Mouse (Mus musculus) stomach, embryonic 16.5 days (tissue): ENCODE measurements around the gene Plac9a. TPM values are rescaled to one million over a fixed set of nuclear protein-coding genes. Genes with fewer than 3 reads are reported as not detected.
A peak's percentile ranks its signal among the peaks of the same experiment; 100 is the strongest.

Experiments used
- ATAC-seq: fragments of 200-750 bp; cut with Nextera tagmentation; 2 replicates; pipeline ENCODE4 v1.8.0; 2017; ENCODE audit warnings: moderate number of reproducible peaks, moderate TSS enrichment; ENCODE audit not compliant: insufficient read depth, low FRiP score
- H3K27ac ChIP-seq: fragments of 300-500 bp; sonication (generic); 2 replicates; pipeline ENCODE4 v1.5.1; 2014; ENCODE audit warnings: low read length
- H3K27me3 ChIP-seq: fragments of 300-500 bp; sonication (generic); 2 replicates; pipeline ENCODE4 v1.6.1; 2014; ENCODE audit warnings: low read length, control low read depth, mixed read lengths; ENCODE audit not compliant: control insufficient read depth, insufficient read depth
- H3K36me3 ChIP-seq: fragments of 300-500 bp; sonication (generic); 2 replicates; pipeline ENCODE4 v1.6.1; 2014; ENCODE audit warnings: low read length; ENCODE audit not compliant: control insufficient read depth, insufficient read depth
- H3K4me1 ChIP-seq: fragments of 300-500 bp; sonication (generic); 2 replicates; pipeline ENCODE4 v1.6.1; 2014; ENCODE audit warnings: low read length, control low read depth, mixed read lengths; ENCODE audit not compliant: control insufficient read depth, insufficient read depth
- H3K4me2 ChIP-seq: fragments of 300-500 bp; sonication (generic); 2 replicates; pipeline ENCODE4 v1.6.1; 2014; ENCODE audit warnings: low read depth, low read length, mixed read lengths
- H3K4me3 ChIP-seq: fragments of 300-500 bp; sonication (generic); replicated peaks from 2 replicates; pipeline ENCODE4 v1.5.1; 2014; ENCODE audit warnings: mild to moderate bottlenecking, low read length
- H3K9ac ChIP-seq: fragments of 300-500 bp; sonication (generic); 2 replicates; pipeline ENCODE4 v1.6.1; 2014; ENCODE audit warnings: low read length
- H3K9me3 ChIP-seq: fragments of 300-500 bp; sonication (generic); replicated peaks from 2 replicates; pipeline ENCODE4 v1.6.1; 2016; ENCODE audit warnings: low read length, control low read depth; ENCODE audit not compliant: control insufficient read depth
- WGBS: fragments of 180-500 bp; shearing (Covaris S2); extraction: QIAGEN DNeasy Blood & Tissue Kit; methylation state at CpG from one replicate; pipeline ENCODE4 v1.1.7; 2014; 5-methylcytosine and 5-hydroxymethylcytosine counted together
- polyA plus RNA-seq: library from polyadenylated mRNA; unstranded; fragments of >200 nt; fragmentation: Nextera tagmentation; extraction: Ambion mirVana; gene quantifications from 2 replicates; pipeline ENCODE4 v1.2.1, GENCODE M21; 2015

The Plac9a gene
- polyA plus RNA-seq, 1 experiment from 2014 or later: not detected

DNA sequence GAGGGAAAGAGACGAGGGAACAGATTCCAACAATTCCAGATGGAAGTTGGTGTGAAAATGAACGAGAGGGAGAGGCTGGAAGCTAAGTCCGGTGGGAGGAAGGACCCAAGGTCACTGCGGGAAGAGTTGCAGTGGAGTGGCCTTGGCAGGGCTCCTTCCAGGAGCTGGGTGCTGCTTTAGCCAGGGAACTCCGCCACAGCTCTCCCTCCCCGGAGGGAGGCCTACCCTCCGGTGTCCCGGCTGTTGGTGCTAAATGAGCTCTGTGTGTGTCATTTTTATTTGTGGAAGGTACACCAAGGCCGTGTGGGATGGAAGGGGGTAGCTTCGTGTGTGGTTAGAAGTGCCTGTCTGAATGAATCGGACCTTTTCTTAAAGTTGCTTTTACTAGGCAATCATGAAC lies 36.1 kb downstream of the Plac9a start:
- Histone ChIP-seq H3K36me3 (no peaks in the 10 kb centered on the region), H3K4me1 (peaks cover 4% of the 10 kb centered on the region; the same call in 1 of the 2 replicates), H3K27ac (no peak overlapping the region; the same call in 1 of the 2 replicates), H3K4me3 (no peak overlapping the region), H3K9me3 (no peaks in the 10 kb centered on the region), H3K4me2 (no peak overlapping the region), H3K9ac (no peak overlapping the region), H3K27me3 (no peaks in the 10 kb centered on the region)
- ATAC-seq: no peak
- WGBS: 65% methylated on average over 11 of the region's 11 CpGs

DNA sequence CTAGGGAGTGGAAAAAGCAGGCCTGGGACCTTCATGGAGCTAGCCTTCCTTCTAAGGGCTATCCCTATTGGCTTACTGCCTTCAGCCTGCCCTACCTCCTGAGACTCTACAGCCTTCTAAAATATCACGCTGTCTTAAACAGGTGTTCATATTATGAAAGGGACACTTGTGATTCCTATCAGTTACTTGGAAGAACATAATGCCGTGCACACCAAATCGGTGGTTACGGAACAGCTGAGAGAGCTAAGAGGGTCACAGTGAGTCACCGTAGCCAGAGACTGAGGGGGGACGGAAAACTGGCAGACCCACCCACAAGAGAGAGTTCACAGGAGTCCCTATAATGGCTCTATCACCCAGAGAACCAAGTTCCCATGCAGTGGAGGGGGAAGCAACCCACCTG lies 36.5 kb downstream of the Plac9a start:
- Histone ChIP-seq H3K4me1 (peaks cover 4% of the 10 kb centered on the region; the same call in 1 of the 2 replicates), H3K27me3 (no peaks in the 10 kb centered on the region), H3K4me3 (no peak overlapping the region), H3K27ac (no peak overlapping the region), H3K36me3 (no peaks in the 10 kb centered on the region), H3K9me3 (no peaks in the 10 kb centered on the region), H3K9ac (no peak overlapping the region), H3K4me2 (no peak overlapping the region)
- WGBS: 81% methylated on average over 6 of the region's 6 CpGs
- ATAC-seq: no peak

DNA sequence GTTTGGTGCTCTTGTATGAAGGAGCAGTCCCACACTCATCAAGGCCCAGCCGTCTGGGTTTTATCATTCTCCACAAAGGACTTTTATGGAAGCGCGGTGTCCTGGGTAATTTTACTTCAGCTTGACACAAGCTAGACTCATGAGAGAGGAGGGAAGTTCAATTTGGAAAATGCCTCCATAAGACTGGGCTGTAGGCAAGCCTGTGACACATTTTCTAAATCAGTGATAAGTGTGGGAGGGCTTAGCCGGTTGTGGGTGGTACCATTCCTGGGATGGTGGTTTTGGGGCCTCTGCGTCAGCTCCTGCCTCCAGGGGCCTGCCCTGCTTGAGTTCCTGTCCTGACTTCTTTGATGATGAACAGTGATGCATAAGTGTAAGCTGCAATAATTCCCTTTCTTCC lies 37.6 kb downstream of the Plac9a start:
- no peak for ATAC-seq
- 65% methylated on average over 5 of the region's 5 CpGs for WGBS
- no peaks in the 10 kb centered on the region for H3K9me3 ChIP-seq

DNA sequence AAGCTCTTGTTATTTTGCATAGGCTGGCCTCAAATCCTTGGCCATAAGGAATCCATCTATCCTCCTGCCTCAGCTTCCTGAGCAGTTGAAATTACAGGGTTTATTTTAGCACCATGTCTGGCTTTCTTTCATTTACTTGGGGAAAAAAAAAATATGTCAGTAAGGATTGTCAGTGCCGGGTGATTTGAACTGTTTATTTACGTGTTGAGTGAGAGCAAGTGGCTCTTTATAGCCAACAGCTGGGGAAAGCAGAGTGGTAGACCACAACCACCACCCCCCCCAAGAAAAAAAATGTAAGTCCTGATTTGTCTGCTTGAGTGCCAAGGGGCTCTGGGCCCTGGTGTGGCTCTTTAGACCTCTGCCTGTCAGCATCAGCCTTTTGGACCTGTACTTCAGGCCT lies 39.2 kb downstream of the Plac9a start:
- ATAC-seq: no peak
- H3K9ac ChIP-seq: no peak overlapping the region
- WGBS: 60% methylated on average over 2 of the region's 2 CpGs
- no peak overlapping the region for H3K4me2 ChIP-seq
- no peak overlapping the region for H3K4me3 ChIP-seq
- H3K4me1 ChIP-seq: peaks cover 4% of the 10 kb centered on the region; the same call in 1 of the 2 replicates
- H3K27ac ChIP-seq: no peak overlapping the region
- H3K36me3 ChIP-seq: no peaks in the 10 kb centered on the region
- H3K27me3 ChIP-seq: no peaks in the 10 kb centered on the region
- no peaks in the 10 kb centered on the region for H3K9me3 ChIP-seq

More for the DNA sequence above, 37.6 kb downstream of the Plac9a start:
- Histone ChIP-seq H3K4me2 (no peak overlapping the region), H3K4me3 (no peak overlapping the region), H3K36me3 (no peaks in the 10 kb centered on the region), H3K4me1 (peaks cover 4% of the 10 kb centered on the region; the same call in 1 of the 2 replicates), H3K27me3 (no peaks in the 10 kb centered on the region), H3K27ac (no peak overlapping the region), H3K9ac (no peak overlapping the region)

DNA sequence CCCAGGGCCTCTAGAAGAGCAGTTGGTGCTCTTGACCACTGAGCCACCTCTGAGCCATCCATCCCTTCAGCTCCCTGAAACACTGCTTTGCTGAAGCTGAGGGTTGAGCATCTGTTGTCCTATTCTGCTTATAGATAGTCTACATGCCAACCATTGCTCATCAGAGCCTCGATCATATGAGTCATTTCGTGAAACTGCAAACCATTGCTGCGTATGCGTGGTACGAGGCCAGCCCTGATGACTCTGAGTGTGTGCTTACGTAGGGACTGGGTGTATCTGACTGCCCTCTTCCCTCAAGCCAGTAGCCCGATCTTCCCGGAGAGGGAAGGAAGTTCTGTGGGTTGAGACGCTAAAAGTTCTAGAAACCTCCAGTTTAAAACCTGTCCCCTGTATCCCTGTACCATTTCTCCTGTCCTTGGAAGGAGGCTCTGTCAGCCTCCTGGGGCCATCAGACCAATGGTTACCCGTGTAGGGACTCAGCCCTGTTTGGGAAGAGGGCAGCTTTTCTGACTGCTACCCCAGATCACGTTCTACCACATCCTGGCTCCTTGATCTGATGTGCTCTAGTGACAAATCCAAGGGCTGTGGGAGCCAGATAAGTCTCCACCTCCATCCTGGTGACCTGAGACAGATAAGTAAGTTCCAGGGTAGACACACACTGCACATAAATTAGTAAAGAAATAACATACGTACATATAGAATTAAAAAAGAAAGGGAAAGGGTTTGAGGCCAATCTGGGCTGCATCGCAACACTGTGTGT lies 40.9 kb downstream of the Plac9a start:
- WGBS: 86% methylated on average over 13 of the region's 13 CpGs
- Histone ChIP-seq H3K36me3 (no peaks in the 10 kb centered on the region), H3K27ac (no peak overlapping the region), H3K9ac (no peak overlapping the region; the same call in 1 of the 2 replicates), H3K4me2 (no peak overlapping the region), H3K4me3 (no peak overlapping the region), H3K9me3 (no peaks in the 10 kb centered on the region), H3K27me3 (no peaks in the 10 kb centered on the region), H3K4me1 (peaks cover 4% of the 10 kb centered on the region; the same call in 1 of the 2 replicates)
- no peak for ATAC-seq

DNA sequence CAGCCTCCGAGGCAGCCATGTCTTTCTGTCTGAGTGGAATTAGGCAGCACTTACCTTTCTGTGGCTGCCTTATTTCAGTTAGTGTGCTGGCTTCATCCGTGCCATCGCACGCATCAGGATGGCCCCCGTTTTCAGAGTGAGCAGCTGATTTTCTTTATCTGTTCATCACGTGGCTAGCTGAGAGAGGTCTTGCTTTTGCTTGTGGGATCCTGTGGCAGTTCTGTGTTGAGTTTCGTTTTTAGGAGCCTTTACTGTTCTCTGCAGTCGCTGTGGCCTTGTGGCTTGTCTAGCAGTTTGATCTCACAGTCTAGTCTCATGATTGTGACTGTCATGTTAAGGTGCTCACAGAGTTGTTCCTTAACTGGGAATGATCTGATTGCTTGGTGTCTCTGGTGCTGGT lies 45.0 kb downstream of the Plac9a start:
- Histone ChIP-seq H3K4me1 (peaks cover 7% of the 10 kb centered on the region; the same call in 1 of the 2 replicates), H3K4me3 (no peak overlapping the region), H3K9me3 (no peaks in the 10 kb centered on the region), H3K4me2 (no peak overlapping the region), H3K9ac (no peak overlapping the region), H3K36me3 (no peaks in the 10 kb centered on the region), H3K27ac (peak overlapping the region; percentile 80), H3K27me3 (no peaks in the 10 kb centered on the region)
- ATAC-seq: no peak
- WGBS: 63% methylated on average over 8 of the region's 8 CpGs

DNA sequence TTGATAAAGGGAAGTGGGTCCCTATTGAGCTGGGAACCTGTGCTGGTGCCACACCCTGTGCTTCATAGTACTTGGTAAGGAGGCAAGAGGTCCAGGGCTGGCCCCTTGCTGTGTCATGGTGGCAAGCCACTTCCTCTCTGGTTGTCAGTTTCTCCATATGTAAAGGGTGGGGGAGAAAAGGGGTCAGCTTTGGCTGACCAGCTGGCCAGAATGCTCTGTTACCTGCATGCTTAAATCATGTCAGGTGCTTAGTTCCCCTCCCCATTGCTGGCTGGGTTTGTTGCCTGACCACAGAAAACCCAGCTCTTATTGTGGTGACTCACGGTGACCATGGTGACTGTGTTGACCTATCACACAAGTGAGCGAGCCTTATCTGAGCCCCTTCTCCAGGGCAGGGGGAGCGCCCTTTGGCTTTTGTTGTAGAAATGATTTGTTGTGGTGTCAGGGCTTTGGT lies 45.7 kb downstream of the Plac9a start:
- peak; percentile 74; the same call in 1 of the 2 replicates for ATAC-seq
- no peaks in the 10 kb centered on the region for H3K27me3 ChIP-seq
- H3K9ac ChIP-seq: no peak overlapping the region
- 50% methylated on average over 3 of the region's 3 CpGs for WGBS
- H3K4me3 ChIP-seq: no peak overlapping the region
- peak overlapping the region; percentile 80; the same call in 1 of the 2 replicates for H3K27ac ChIP-seq
- H3K4me1 ChIP-seq: peaks cover 9% of the 10 kb centered on the region
- H3K4me2 ChIP-seq: 0 out of 2 replicates have a peak overlapping the region, but pooled peaks have one; percentile 0
- H3K9me3 ChIP-seq: no peaks in the 10 kb centered on the region
- no peaks in the 10 kb centered on the region for H3K36me3 ChIP-seq

DNA sequence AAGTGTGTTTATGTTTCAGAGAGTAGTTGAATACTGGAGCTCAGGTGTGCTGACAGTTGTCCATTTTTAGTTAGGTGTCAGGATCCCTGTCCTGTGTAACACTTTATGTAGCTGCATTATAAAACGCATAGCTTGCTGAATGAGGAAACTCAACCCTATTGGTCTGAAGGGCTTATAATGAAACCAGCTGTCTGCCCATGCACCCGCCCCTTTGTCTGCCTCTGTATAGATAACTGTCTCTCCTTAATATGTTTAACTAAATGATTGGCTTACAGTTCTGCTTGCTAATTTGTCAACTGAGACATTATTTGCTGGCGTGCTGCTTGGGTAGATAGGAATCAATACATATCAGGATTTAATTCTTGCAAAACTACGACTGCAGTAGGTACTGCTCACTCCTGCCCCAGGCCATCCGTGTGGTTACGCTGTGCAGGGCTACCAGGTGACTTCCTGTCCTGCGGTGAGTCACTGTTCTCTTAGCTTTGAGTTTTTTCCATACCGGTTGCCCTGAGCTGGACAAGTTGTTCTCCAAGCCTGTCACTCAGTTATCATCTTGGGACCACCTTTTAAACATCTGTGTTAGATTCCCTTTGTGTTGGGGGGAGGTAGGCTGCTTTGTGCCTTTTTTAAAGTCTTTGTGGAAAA lies 47.5 kb downstream of the Plac9a start:
- H3K4me2 ChIP-seq: peak overlapping the region; percentile 12; the same call in 1 of the 2 replicates
- WGBS: 33% methylated on average over 8 of the region's 8 CpGs
- no peak overlapping the region for H3K9ac ChIP-seq
- no peaks in the 10 kb centered on the region for H3K27me3 ChIP-seq
- peaks cover 16% of the 10 kb centered on the region for H3K4me1 ChIP-seq
- peak; percentile 27; the same call in 1 of the 2 replicates for ATAC-seq
- H3K36me3 ChIP-seq: no peaks in the 10 kb centered on the region
- peak overlapping the region; percentile 66 for H3K27ac ChIP-seq
- H3K4me3 ChIP-seq: no peak overlapping the region
- no peaks in the 10 kb centered on the region for H3K9me3 ChIP-seq
